Mouse (Mus musculus): ENCODE results near the gene Dctn2.

- TF ChIP-seq POLR2A (IDR thresholded peaks at IDR 0.05; ENCODE audit: borderline replicate concordance, control insufficient read depth, low read depth, low read length), result no peak
- no peak for TF ChIP-seq CTCF (IDR thresholded peaks at IDR 0.05; ENCODE audit: control insufficient read depth, insufficient read depth, low read length)
Measured at GRCm38 (mm10) chr10:127227163-127227562, 39.0 kb upstream of the Dctn2 start.

Measured in bone marrow, adult 2 months (tissue).